Mouse (Mus musculus): Measurements from ENCODE around the gene Fstl3.

DNA sequence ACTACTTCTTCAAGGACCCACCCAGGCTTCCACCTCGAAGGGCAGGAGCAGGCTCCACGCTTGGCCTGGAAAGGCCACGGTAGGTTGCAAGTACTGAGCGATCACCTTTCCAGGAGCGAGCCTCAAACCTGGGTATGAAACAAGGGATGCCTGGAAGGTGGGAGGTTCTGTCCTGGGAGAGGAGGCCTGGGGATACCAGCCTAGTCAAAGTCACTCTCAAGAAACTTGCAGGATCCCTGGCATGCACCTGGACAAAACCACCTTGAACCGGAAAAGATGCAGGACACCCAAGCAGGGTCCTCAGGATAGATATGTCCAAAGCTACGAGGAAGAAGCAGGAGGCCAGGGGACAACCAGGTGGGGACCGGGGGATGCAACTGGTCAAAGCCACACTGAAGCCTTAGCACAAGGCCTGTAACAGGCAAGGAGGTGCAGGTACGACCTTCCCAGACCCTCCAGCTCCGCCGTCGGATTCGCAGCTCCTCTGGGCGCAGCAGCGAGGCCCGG, 11.0 kb upstream of the Fstl3 start:
- TF ChIP-seq USF1 (IDR thresholded peaks at IDR 0.05; ENCODE audit: low read depth) (no peak), CEBPB (IDR thresholded peaks at IDR 0.05; ENCODE audit: low read depth) (no peak), CTCF (IDR thresholded peaks at IDR 0.05; ENCODE audit: control insufficient read depth, insufficient read depth, insufficient read length) (no peak), MYOD1 (IDR thresholded peaks at IDR 0.05; ENCODE audit: control insufficient read depth, insufficient read length, low read depth) (no peak)

All from C2C12 (cell line).